Mouse (Mus musculus) inflammation-experienced regulatory T-cells, adult 16 weeks (primary cell): Measurements from ENCODE around the gene Afm. TPM values are rescaled to one million over a fixed set of nuclear protein-coding genes. Genes with fewer than 3 reads are reported as not detected.

Experiments used
- polyA plus RNA-seq: library from polyadenylated mRNA; unstranded; fragments of 100-300 nt; shearing (Covaris generic); gene quantifications from one replicate; pipeline ENCODE4 v1.2.1, GENCODE M21; 2017

Afm gene
- polyA plus RNA-seq: not detected

GRCm38 (mm10) chr5:90518356-90519100 is at the start of gene Afm:
TSS of gene Afm (plus strand) at chr5:90518932.

GRCm38 (mm10) chr5:90490518-90490917 is 28.2 kb upstream of the Afm start, which contains the start of gene Afp:
TSS of gene Afp (plus strand) at chr5:90490737.

GRCm38 (mm10) chr5:90560743-90561142 is 42.0 kb downstream of the Afm start, which contains the start of gene 5830473C10Rik:
TSS of gene 5830473C10Rik (plus strand) at chr5:90561107.

Other genes starting within 250 kb of the Afm start
- 23.4 TPM for gene Ankrd17, start 152.4 kb upstream of the Afm start, polyA plus RNA-seq
- 1.3 TPM for gene Gm9958, start 151.7 kb upstream of the Afm start, polyA plus RNA-seq
- gene Alb, start 58.0 kb upstream of the Afm start, polyA plus RNA-seq: not detected
- 5.0 TPM for gene Afp, start 28.2 kb upstream of the Afm start, polyA plus RNA-seq
- not detected for gene 5830473C10Rik, start 42.2 kb downstream of the Afm start, polyA plus RNA-seq
- gene Rassf6, start 121.7 kb downstream of the Afm start, polyA plus RNA-seq: 3.6 TPM
- gene Cxcl5, start 240.4 kb downstream of the Afm start, polyA plus RNA-seq: not detected
- gene Ppbp, start 249.6 kb downstream of the Afm start, polyA plus RNA-seq: not detected